Mouse (Mus musculus) limb, embryonic 13.5 days (tissue): Measurements from ENCODE around the gene Apol7e. TPM values are rescaled to one million over a fixed set of nuclear protein-coding genes. Genes with fewer than 3 reads are reported as not detected.
"Not testable (repeated sequence)": the region's sequence is repeated elsewhere in the genome, so short reads cannot be mapped to it uniquely, and the experiment has no call there.

Experiments
- ATAC-seq: fragments of 200-750 bp; cut with Nextera tagmentation; 2 replicates; pipeline ENCODE4 v1.8.0; 2017; ENCODE audit warnings: low read depth, moderate number of reproducible peaks, moderate TSS enrichment; ENCODE audit not compliant: low FRiP score
- H3K27ac ChIP-seq: fragments of 300-500 bp; sonication (generic); 2 replicates; pipeline ENCODE4 v1.5.1; 2015; ENCODE audit warnings: inconsistent platforms, mild to moderate bottlenecking, moderate library complexity
- H3K27me3 ChIP-seq: fragments of 300-500 bp; sonication (generic); 2 replicates; pipeline ENCODE4 v1.6.1; 2015; ENCODE audit warnings: mild to moderate bottlenecking, inconsistent platforms
- H3K36me3 ChIP-seq: fragments of 300-500 bp; sonication (generic); 2 replicates; pipeline ENCODE4 v1.6.1; 2015; ENCODE audit warnings: inconsistent platforms, mild to moderate bottlenecking, moderate library complexity
- H3K4me1 ChIP-seq: fragments of 300-500 bp; sonication (generic); 2 replicates; pipeline ENCODE4 v1.6.1; 2015; ENCODE audit warnings: inconsistent platforms
- H3K4me2 ChIP-seq: fragments of 300-500 bp; sonication (generic); replicated peaks from 2 replicates; pipeline ENCODE4 v1.6.1; 2015; ENCODE audit warnings: inconsistent platforms, mild to moderate bottlenecking, moderate library complexity
- H3K4me3 ChIP-seq: fragments of 300-500 bp; sonication (generic); 2 replicates; pipeline ENCODE4 v1.5.1; 2015; ENCODE audit warnings: moderate library complexity, mild to moderate bottlenecking, inconsistent platforms
- H3K9ac ChIP-seq: fragments of 300-500 bp; sonication (generic); 2 replicates; pipeline ENCODE4 v1.6.1; 2015; ENCODE audit warnings: mild to moderate bottlenecking, inconsistent platforms
- H3K9me3 ChIP-seq: fragments of 300-500 bp; sonication (generic); 2 replicates; pipeline ENCODE4 v1.6.1; 2016; ENCODE audit warnings: inconsistent platforms
- WGBS: fragments of 180-500 bp; shearing (Covaris S2); methylation state at CpG from one replicate; pipeline ENCODE4 v1.1.7; 2015; 5-methylcytosine and 5-hydroxymethylcytosine counted together
- polyA plus RNA-seq: library from polyadenylated mRNA; unstranded; fragments of >200 nt; fragmentation: Nextera tagmentation; extraction: Ambion mirVana; gene quantifications from 2 replicates; pipeline ENCODE4 v1.2.1, GENCODE M21; 2015

The Apol7e gene
- polyA plus RNA-seq: 0.11 TPM in 1 of 2 replicates, not detected in the other

DNA sequence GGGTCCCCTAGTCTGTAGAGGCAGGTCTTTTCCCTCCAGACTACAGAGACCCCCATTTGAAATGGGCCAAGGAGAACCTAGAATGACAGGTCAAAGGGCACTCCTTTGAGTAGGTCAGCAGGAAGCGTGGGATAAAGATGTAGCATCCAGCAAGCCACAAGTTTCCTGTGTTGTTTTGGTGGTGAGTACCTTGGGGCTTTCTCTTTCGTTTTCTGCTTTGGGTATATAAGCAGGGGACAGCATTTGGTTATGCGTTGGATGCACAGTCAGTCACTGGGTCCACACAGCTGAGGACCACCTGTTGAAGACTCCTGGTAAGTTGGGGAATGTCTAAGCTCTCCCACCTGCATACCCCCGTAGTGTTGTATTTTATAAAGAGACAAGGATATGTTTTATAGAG, at the start of gene Apol7e:
Gene Apol7e (plus strand): TSS at position 202 of the 400 bp plus-strand sequence.
- H3K27ac ChIP-seq, H3K4me2 ChIP-seq, H3K4me3 ChIP-seq, H3K9ac ChIP-seq, H3K36me3 ChIP-seq, H3K4me1 ChIP-seq, H3K27me3 ChIP-seq, H3K9me3 ChIP-seq, ATAC-seq: not testable (repeated sequence)
- WGBS: 80% methylated on average over 4 of the region's 4 CpGs

DNA sequence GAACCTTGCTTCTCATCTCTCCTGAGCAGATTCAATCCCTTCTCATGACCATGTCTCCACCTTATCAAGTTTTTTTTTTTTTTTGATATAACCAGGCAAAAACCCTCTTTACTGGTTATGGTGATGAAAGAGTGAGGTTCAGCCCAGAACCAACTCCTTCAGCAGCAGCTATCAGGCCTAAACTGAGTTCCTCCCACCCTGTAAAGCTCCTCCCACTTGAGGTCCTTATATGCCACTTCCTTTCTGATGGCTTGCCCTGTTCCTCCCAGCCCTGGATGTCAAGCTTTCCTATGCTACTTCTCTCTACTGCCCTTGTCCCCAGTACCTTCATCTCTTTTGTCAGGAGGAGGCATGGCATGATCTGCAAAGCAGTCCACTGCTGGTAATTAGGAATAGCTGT, 47.5 kb upstream of the Apol7e start:
- not testable (repeated sequence) for H3K4me1 ChIP-seq, H3K4me3 ChIP-seq, H3K27me3 ChIP-seq, H3K27ac ChIP-seq, H3K9me3 ChIP-seq, H3K36me3 ChIP-seq, H3K4me2 ChIP-seq, H3K9ac ChIP-seq, ATAC-seq

DNA sequence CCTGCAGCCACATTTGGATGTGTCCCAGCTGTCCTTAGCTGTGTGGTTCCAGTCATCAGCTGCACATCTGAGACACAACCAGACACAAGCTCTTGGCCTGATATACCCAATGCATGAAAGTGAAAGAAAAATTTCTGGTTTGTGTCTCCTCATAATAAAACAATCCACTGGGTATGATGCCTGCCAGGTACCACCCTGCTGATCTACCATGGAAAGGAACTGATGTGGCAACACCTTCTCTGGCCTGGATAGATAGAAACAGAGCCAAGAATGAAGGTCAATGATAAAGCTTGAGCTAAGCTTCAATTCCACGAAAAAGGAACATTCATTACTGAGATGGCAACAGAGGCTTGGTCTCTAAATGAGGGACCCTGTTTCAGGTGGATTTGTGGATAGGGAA, 38.9 kb upstream of the Apol7e start:
- WGBS: 68% methylated on average over 1 of the region's 1 CpGs

DNA sequence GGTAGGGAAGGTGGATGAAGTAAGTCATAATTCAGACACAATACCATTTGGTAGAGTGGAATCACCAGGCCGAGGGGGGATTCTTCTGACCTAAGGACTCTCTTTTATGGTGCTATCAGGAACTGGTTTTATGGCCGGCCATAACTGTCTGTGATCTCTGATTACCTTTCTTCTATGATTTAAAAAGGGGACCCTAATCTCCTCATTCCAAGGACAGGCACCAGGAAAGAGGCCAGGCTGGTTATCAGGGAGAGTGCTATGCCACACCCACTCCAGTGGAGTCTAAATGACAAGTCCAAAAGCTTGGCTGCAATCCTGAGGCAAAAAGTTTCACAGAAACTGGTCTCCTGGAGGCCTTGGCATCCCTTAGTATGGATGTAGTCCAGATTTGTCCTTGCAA, 36.8 kb upstream of the Apol7e start:
- not testable (repeated sequence) for H3K27me3 ChIP-seq, H3K27ac ChIP-seq, H3K9ac ChIP-seq, H3K36me3 ChIP-seq, H3K4me2 ChIP-seq, H3K9me3 ChIP-seq, H3K4me1 ChIP-seq, H3K4me3 ChIP-seq, ATAC-seq
- WGBS: 25% methylated on average over 2 of the region's 2 CpGs

More for the DNA sequence above, 38.9 kb upstream of the Apol7e start:
- not testable (repeated sequence) for H3K4me2 ChIP-seq, H3K36me3 ChIP-seq, H3K27ac ChIP-seq, H3K9ac ChIP-seq, H3K27me3 ChIP-seq, H3K4me1 ChIP-seq, H3K9me3 ChIP-seq, H3K4me3 ChIP-seq, ATAC-seq

DNA sequence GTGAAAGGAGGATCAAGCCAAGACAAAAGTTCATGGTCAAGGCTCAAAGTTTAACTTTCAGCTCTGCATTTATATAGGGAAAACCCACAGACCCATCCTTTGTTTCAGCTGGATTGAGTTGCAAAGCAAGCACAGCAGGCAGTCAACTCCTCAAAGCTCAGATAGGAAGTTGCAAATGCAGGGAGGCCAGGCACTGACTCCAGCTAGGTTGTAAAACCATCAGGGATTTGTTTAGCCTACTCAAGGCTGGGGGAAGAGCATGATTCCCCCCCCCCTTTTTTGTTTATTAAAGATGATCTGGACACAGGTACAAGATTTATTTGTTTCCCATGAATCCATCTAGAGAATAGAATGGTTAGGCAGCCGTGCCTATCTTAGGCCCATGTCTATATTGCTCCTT, 24.6 kb upstream of the Apol7e start:
- H3K36me3 ChIP-seq, H3K4me1 ChIP-seq, H3K9ac ChIP-seq, H3K27ac ChIP-seq, H3K4me3 ChIP-seq, H3K4me2 ChIP-seq, H3K27me3 ChIP-seq, ATAC-seq, H3K9me3 ChIP-seq: not testable (repeated sequence)
- WGBS: 78% methylated on average over 1 of the region's 1 CpGs

DNA sequence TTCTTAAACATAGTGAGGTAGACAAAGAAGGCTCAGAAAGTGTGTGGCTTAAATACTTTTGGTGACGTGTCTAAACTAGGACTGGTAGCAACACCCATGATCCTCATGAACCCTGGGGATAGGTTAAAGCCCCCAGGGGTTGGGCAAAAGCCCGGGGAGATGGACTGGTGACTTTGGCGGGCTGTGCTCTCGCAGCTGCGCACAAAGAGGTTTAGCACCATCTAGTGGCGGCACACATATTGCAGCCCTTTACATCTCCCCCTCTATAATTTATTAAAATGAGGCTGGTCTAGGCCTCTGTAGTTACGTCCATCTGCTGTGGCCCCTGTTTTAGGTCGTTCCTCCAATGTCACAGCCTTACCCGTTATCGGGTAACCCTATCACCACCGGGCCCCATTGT, 14.7 kb upstream of the Apol7e start:
- ATAC-seq, H3K4me1 ChIP-seq, H3K9ac ChIP-seq: not testable (repeated sequence)

DNA sequence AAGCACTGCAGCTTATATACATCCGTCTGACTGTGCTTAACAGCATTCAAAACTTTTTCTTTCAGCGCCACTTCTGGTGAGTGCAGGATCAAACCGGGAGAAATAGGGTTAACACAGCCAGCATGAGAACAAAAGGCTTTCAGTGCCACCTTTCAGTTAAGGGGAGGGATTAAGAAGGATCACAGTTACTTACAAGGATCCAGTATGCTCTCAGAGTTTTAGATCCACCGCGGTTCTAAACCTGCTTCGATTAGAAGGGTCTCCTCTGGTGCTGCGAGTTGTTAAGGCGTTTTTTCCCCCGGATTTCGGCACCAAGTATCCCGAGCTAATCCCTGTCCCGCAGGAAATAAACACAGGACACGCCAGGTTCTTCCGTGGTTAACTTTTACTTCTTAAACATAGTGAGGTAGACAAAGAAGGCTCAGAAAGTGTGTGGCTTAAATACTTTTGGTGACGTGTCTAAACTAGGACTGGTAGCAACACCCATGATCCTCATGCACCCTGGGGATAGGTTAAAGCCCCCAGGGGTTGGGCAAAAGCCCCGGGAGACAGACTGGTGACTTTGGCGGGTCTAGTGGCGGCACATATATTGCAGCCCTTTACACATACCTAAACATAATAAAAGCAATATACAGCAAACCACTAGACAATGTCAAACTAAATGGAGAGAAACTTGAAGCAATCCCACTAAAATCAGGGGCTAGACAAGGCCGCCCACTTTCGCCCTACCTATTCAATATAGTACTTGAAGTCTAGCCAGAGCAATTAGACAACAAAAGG, 6.9 kb upstream of the Apol7e start:
- H3K27ac ChIP-seq: not testable (repeated sequence)

More for the DNA sequence above, 14.7 kb upstream of the Apol7e start:
- WGBS: 25% methylated on average over 11 of the region's 11 CpGs
- not testable (repeated sequence) for H3K27me3 ChIP-seq, H3K4me2 ChIP-seq, H3K27ac ChIP-seq, H3K9me3 ChIP-seq, H3K36me3 ChIP-seq, H3K4me3 ChIP-seq

DNA sequence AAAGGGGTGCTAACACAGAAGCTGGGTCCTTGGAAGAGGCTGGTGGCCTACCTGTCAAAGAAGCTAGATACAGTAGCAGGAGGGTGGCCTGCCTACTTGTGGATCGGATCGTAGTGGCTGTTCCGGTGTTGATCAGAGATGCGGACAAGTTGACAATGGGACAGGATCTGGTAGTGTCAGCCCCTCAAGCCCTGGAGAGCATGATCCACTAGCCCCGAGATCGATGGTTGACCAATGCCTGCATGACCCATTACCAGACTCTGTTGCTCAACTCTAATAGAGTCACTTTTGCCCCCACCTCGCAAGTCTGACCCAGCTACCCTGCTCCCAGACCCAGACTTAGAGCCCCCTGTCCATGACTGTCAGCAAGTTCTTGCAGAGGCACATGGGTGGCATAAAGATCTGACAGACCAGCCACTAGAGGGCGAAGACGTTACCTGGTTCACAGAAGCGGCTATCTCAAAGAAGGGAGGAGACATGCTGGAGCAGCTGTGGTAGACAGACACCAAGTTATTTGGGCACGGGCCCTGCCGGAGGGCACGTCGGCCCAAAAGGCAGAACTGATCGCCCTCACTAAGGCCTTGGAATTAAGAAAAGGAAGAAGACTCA, 3.9 kb upstream of the Apol7e start:
- not testable (repeated sequence) for H3K27ac ChIP-seq, H3K9me3 ChIP-seq, H3K36me3 ChIP-seq, H3K27me3 ChIP-seq, H3K4me2 ChIP-seq, ATAC-seq, H3K4me3 ChIP-seq, H3K9ac ChIP-seq, H3K4me1 ChIP-seq
- 49% methylated on average over 13 of the region's 15 CpGs for WGBS

More for the DNA sequence above, 6.9 kb upstream of the Apol7e start:
- not testable (repeated sequence) for H3K4me1 ChIP-seq, H3K27me3 ChIP-seq, ATAC-seq, H3K36me3 ChIP-seq, H3K9me3 ChIP-seq
- 7% methylated on average over 19 of the region's 20 CpGs for WGBS
- H3K9ac ChIP-seq: peak overlapping the region; percentile 45; the same call in 1 of the 2 replicates
- peak overlapping the region; percentile 59 for H3K4me2 ChIP-seq
- peak overlapping the region; percentile 33 for H3K4me3 ChIP-seq

DNA sequence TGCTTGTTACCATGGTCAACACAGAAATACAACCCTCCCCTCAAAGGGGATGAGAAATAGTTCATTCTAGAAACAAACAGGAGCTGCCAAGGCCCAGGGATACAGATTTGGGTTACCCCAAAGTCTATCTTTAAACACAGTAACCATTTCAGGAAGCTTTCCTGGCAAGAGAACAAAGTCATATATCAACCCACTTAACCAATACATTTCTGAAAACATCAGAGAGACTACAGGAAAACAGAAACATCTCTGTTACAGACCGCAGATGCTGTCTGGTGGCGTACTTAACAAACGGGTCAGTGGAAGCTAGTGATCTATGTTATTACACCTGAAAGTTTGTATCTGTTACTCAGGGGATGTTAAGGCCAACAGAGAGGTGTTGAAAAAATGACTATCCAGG, 6.6 kb downstream of the Apol7e start:
- H3K27ac ChIP-seq, H3K36me3 ChIP-seq, H3K9ac ChIP-seq, H3K4me3 ChIP-seq, H3K4me1 ChIP-seq, H3K4me2 ChIP-seq, ATAC-seq, H3K9me3 ChIP-seq, H3K27me3 ChIP-seq: not testable (repeated sequence)
- WGBS: 89% methylated on average over 3 of the region's 3 CpGs

DNA sequence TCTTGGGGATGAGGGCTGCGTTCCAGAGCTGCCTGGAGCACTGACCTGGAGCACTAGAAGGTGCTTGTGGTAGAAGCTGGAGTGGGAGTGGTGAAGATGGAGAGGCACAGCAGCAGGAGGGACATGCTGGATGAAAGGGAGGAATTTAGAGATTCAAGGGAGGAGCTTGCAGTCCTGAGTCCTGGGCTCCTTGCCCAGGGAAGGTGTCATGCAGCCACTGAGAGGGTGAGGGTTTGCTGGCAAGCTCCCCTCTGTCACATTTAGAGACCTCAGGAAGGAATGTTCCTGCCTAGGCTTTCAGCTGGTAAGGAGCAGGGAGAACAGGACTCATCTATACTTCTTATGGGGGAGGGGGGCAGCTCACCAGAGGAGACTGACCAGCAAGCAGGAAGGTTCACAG, 10.3 kb downstream of the Apol7e start:
- H3K9me3 ChIP-seq, H3K4me1 ChIP-seq, H3K27me3 ChIP-seq, H3K27ac ChIP-seq, ATAC-seq, H3K4me2 ChIP-seq, H3K9ac ChIP-seq, H3K4me3 ChIP-seq, H3K36me3 ChIP-seq: not testable (repeated sequence)
- no CpG with 5 or more reads among the region's 1 CpGs for WGBS

DNA sequence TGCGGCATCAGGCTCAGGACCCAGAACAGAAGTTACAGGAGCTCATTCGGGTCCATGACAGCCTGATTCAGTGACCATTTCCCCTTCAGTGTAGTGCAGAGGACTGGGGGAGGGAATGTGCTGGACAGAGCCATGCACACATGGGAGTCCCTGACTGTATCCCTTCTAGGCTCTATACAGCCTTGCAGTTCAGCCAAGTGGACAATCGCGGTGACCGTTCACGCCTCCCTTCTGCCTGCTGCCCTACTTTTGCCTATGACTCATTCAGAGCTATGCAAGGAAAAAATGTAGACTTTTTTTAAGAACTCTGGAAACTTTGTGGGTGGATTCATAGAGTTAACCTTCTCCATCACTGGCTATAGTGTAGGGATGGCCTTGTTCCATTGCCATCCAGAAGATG, 19.6 kb downstream of the Apol7e start:
- H3K4me2 ChIP-seq, H3K9me3 ChIP-seq, ATAC-seq, H3K4me3 ChIP-seq, H3K4me1 ChIP-seq, H3K9ac ChIP-seq, H3K36me3 ChIP-seq, H3K27me3 ChIP-seq, H3K27ac ChIP-seq: not testable (repeated sequence)
- 75% methylated on average over 2 of the region's 6 CpGs for WGBS

DNA sequence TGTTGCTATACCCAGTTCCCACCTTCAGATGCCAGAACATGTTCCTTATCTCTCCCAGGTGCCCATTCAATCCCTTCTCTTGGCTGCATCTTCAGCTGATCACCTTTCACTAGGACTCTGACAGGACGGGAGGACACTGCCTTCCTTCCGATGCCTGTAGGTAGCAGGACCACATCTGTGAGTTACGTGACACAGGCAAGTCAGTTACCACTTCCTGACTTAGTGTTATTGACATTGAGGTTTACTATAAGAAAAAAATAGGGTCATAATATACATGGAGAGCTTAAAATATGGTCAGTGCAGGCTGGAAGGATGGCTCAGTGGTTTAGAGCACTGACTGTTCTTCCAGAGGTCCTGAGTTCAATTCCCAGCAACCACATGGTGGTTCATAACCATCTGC, 22.9 kb downstream of the Apol7e start:
- not testable (repeated sequence) for H3K27ac ChIP-seq, H3K27me3 ChIP-seq, H3K4me1 ChIP-seq, H3K9ac ChIP-seq, H3K36me3 ChIP-seq, H3K9me3 ChIP-seq, H3K4me3 ChIP-seq, H3K4me2 ChIP-seq, ATAC-seq
- no CpG with 5 or more reads among the region's 3 CpGs for WGBS
